Mouse (Mus musculus) brain, adult 2 months (tissue): ENCODE data around the gene Nufip1.
A peak's percentile ranks its signal among the peaks of the same experiment; 100 is the strongest.

Experiments used
- DNase-seq: peaks from one replicate; pipeline ENCODE4 v3.0.0; 2011; ENCODE audit warnings: low read depth, low spot score

The Nufip1 gene

DNA sequence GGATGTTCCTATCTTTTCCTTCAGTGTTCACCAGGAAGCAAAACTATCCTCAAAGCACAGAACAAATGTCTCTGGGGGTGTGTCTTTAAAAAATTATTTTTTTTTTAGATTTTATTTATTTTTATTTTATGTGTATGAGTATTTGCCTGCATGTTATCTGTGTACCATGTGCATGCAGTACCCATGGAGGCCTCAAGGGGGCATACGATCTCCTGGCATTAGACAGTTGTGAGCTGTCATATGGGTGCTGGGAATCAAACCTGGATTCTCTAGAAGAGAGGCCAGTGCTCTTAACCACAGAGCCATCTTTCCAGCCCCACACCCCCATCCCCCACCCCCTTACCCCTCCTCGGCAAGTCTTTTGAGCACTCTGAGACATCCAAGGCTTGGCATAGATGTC lies 67.8 kb downstream of the Nufip1 start:
- no peak for DNase-seq

DNA sequence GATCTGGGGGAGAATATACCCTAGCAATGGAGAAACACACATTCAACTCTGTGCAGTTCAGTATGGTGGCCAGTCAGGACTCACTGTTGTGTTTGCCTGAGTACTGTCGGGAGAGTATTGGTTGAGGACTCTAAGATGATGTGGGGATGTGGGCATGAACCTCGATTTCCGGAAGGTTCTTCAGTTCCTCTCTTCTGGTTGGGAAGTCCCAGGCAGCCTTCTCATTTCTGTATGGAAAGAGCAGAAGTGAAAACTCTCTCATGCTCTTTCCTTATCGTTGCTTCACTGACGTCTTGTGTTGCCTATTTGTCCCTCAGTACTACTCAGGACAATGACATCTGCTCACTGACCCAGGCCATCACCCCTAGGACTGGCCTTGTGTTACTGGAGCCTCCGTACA lies 68.7 kb downstream of the Nufip1 start:
- peak; percentile 16 for DNase-seq

DNA sequence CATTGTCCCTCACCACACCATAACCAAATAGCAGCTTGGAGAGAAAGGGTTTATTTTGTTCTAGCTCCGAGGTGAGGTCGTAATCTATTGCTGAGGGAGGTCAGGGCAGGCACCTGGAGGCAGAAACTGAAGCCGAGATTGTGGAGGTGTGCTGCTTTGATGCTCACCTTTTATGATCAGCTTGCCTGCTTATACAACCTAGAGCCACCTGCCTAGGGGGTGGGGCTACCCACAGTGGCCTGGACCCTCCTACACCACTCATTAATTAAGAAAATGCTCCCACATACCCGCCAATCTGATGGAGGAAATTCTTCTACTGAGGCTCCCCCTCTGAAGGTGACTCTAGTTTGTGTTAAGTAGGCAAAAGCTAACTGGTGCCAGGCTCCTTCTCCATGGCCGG lies 74.7 kb downstream of the Nufip1 start:
- no peak for DNase-seq

DNA sequence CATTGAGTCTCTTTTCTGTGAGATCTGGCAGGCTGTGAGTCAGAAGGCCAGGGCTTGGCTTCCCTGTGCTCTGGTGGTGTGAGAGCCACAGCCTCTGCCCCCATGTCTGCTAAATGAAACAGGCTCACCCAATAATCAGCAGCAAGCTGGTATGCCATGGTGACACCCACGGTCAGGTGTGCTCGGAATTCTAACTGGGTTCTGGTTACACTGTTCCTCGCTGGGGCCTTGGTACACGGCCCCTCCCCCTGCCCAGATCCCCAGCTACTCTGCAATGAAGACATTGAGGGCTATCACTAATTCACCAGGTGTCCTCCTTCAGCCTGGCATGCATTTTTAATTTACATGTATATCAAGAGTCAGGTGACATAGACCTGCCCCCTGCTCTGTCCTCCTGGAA lies 75.6 kb downstream of the Nufip1 start:
- no peak for DNase-seq
